Mouse (Mus musculus): Measurements from ENCODE around the gene Tmem256.
A peak's percentile ranks its signal among the peaks of the same experiment; 100 is the strongest.

- TF ChIP-seq CTCF (conservative IDR thresholded peaks at IDR 0.05 in 1 of 2, IDR thresholded peaks at IDR 0.05 in 1 of 2; ENCODE audit: low read depth in 2 of 2, low read length in 2 of 2) (peak in 1 of 2 experiments; percentile 47; a peak in 2 of 4 replicates), TBP (conservative IDR thresholded peaks at IDR 0.05; ENCODE audit: low read depth, low read length) (no peak), MAX (IDR thresholded peaks at IDR 0.05; ENCODE audit: low read length) (no peak), CHD1 (IDR thresholded peaks at IDR 0.05; ENCODE audit: low read depth, low read length) (no peak), POLR2A (IDR thresholded peaks at IDR 0.05; ENCODE audit: low read depth, low read length) (no peak), ZNF384 (IDR thresholded peaks at IDR 0.05; ENCODE audit: low read depth, low read length) (no peak), ZMIZ1 (IDR thresholded peaks at IDR 0.05; ENCODE audit: low read depth, low read length) (no peak), E2F4 (IDR thresholded peaks at IDR 0.05; ENCODE audit: insufficient replicate concordance, low read depth, low read length) (no peak), EP300 (IDR thresholded peaks at IDR 0.05; ENCODE audit: low read length) (no peak), SMC3 (IDR thresholded peaks at IDR 0.05; ENCODE audit: low read depth, low read length) (peak; percentile 29; the same call in 1 of the 2 replicates), CHD2 (IDR thresholded peaks at IDR 0.05; ENCODE audit: low read length) (no peak), NELFE (IDR thresholded peaks at IDR 0.05; ENCODE audit: low read depth, low read length) (no peak)
Measured at GRCm38 (mm10) chr11:69815155-69815554, 23.2 kb upstream of the Tmem256 start, which contains the start of gene Gm39566.

All from CH12.LX (cell line).